Mouse (Mus musculus): ENCODE measurements around the gene Ifnar2.

Ifnar2 gene

GRCm38 (mm10) chr16:91372577-91373472 is at the start of gene Ifnar2:
Gene Ifnar2, plus strand, starts transcription at chr16:91372783.
- peak; percentile 74 for DNase-seq

DNA sequence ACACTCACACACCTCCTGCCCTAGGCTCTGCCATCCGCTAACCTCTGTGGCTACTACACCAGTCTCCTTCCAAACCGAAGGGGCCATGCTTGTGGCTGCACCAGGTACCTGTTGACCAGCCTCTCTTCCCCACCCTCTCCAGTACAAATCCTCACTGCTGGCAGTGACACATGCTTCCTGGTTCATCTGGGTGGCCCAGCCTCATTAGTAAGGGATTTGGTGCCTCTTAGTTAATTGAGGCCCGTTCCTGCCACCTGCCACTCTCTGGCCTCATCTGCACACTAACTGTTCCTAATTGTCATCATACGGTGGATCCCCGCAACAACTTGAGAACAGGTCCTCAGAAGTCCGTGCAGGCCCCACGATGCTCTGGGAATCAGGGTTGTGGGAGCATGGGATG is 45.0 kb upstream of the Ifnar2 start:
- DNase-seq = no peak

DNA sequence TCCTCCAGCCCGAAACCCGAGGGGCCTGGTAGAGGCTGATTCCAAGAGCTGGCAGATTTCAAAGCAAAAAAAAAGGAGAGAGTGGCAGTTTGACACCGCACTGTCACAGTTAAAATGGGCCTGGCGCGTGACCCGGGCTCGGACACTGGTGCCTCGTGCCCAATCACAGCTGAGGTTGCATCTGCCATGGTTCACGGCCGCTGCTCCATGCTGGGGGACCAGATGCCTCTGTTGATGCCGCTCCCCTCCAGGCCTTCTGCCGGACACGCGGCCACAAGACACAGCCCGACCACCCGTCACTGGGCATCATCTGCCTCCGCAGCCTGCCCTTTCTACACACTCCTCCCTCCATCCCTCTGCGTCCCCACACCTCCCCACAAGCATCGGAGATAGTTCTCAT is 43.7 kb upstream of the Ifnar2 start:
- DNase-seq = no peak

GRCm38 (mm10) chr16:91330496-91330895 is 42.1 kb upstream of the Ifnar2 start:
- no peak for DNase-seq

DNA sequence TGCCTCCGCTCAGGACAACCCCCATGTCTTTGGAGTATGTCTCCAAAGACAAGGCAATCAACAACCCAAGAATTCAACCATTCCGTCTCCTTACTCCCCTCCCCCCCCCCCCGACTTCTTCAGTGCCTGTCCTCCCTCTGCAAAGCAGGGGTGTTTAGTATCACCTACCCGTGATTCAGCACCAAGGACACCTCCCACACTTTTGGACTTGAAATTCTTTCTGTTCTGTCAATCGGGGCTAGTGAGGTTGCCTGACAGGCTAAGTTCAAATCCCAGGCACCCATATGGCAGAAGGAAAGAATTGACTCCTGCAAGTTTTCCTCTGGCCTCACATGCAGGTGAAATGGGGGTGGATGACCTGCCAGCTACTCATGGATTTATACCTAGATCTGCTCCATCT is 41.4 kb upstream of the Ifnar2 start:
- no peak for DNase-seq

DNA sequence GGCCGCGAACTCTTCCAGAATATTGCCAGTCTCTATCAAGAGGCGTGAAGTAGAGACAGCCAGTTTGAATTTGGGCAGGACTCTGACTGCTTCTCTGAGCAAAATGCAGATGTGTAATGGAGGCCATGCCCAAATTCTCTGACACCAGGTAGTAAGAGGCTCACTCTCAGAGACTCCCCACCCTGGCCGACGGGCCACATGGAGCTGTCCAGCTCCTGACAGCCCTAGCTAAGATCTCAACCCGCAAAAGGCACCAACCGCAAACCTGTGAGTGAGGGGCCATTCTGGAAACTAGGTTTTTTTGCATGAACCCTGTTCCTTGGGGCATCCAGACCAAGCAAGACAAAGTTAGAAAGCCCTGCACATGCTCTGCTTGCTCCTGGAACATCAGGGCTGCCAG is 39.7 kb upstream of the Ifnar2 start:
- DNase-seq = no peak

DNA sequence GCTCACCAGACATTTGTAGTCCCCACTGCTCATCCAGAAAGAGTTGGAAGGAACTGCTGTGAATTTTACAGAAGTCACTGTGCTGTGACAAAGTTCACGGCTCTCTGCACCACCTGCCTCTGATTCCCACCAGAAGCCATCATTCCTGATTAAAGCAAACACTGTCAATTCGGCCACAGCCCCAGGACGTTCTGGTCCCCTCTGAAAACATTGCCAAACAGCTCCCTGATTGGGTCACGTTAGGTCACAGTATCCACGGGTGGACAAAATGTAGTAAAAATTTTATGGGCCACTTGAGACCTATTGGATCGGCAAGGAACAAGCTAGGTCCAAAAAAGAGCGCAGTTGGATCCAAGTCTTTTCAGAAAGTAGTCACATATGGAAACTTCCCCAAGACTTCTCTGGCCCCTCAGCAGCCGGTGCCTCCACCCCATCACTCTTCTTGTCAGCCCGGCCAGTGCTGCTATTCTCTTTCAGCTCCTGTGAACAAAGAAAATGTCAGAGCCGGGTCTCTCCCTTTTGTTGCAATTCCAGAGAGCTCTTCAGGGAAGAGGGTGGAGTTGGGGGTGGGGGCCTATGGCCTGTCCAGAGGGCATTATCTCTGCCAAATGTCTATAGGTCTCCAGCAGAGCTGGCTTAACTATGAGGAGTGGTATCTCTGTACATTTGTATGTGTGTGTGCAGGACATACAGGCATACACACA is 38.2 kb upstream of the Ifnar2 start:
- no peak for DNase-seq

DNA sequence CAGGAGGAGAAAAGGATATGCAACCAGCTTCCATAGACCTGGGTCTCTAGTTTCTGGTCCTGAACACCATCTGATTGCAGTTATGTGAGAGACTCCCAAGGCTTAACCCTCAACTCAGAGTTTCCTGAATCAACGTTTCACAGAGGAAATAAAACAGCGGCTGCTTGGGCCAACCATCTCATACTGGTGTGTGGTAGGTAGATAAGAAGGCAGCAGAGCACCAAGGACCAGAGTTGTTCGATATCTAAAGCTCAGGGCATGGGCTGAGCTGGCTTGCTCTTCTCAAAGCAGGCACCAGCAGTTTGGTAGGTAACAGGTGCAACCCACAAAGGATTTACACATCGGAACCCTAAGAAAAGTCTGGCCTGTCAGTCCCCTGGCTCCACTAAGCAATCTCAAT is 35.8 kb upstream of the Ifnar2 start:
- DNase-seq = no peak

GRCm38 (mm10) chr16:91337480-91337879 is 35.1 kb upstream of the Ifnar2 start:
- no peak for DNase-seq

- DNase-seq = no peak
These were observed 26.1 kb upstream of the Ifnar2 start for GRCm38 (mm10) chr16:91346491-91346890.

GRCm38 (mm10) chr16:91347491-91348263 is 24.9 kb upstream of the Ifnar2 start:
- no peak for DNase-seq

GRCm38 (mm10) chr16:91348264-91348565 is 24.4 kb upstream of the Ifnar2 start:
- no peak for DNase-seq

GRCm38 (mm10) chr16:91348588-91349330 is 23.8 kb upstream of the Ifnar2 start:
- DNase-seq = peak; percentile 29

DNA sequence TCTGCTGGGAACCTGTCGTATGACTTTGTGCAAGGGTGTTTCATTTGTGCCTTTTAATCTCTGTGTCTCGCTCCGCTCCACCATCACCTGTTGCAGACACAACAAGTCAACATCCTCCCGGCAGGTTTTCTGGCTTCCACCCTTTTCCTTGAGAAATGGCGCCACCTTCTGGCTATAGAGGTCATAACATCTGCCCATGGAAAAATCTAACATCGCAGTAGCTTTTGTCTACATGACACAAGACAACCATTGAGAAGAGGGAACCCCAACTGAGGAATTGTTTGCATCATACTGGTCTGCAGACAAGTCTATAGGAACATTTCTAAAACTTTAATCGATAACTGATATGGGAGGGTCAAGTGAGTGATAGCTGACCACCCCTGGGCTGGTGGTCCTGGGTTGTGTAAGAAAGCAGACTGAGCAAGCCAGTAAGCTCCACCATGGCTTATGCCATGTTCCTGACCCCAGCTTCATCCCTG is 20.5 kb upstream of the Ifnar2 start:
- peak; percentile 78 for DNase-seq

GRCm38 (mm10) chr16:91352749-91353148 is 19.8 kb upstream of the Ifnar2 start:
- no peak for DNase-seq

GRCm38 (mm10) chr16:91353177-91353576 is 19.4 kb upstream of the Ifnar2 start:
- DNase-seq = no peak

DNA sequence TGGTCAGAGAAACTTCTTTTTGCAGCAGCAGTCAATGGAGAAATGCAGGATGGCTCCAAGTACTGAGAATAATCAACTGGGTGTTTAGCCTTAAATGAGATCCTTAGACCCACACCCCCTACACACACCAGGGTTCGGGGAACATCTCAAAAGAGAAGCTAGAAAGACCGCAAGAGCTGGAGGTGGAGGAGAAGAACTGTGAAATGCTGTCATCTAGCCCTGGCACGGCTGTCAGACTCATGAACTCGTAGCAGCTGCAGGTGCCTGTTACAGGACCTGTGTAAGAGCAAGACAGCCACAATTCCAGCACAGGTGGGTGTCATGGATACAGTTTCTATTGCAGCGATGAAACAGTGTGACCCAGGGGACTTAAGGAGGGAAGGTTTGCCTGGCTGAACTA is 18.9 kb upstream of the Ifnar2 start:
- no peak for DNase-seq

DNA sequence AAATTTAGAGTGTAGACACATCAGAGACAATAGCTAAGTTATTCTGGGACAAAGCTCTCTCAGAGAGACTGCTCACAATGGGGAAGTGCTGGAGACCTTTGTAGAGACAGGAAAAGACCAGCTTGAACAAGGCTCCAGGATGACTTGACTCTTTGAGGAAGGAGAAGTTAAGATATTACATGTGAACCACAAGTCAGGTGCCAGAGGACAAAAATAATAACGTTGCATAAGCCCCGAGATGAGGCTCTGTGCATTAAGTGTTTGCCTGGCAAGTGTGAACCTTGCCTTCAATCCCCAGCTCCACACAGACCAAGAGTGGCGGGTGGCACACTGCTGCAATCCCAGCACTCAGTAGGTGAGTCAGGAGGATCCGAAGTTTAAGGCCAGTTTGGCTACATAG is 18.0 kb upstream of the Ifnar2 start:
- no peak for DNase-seq

DNA sequence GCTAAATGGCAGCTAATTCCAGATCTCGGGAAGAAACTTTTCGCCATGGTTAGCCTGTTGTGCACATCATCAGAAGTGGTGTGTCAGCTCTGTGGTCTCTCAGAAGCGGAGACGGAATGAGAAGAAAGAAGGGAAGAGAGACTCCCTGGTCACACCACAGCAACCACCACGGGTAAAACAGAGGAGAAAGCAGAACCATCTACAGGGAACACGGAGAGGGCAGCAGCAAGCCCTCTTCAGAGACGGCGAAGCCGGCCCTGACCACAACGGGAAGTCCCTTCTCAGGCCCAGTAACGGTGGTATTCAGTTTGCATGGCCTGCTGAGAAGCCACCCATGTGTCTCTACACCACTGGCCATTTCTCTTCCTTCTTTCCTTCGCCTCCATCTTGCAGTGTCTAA is 17.4 kb upstream of the Ifnar2 start:
- DNase-seq = no peak

DNA sequence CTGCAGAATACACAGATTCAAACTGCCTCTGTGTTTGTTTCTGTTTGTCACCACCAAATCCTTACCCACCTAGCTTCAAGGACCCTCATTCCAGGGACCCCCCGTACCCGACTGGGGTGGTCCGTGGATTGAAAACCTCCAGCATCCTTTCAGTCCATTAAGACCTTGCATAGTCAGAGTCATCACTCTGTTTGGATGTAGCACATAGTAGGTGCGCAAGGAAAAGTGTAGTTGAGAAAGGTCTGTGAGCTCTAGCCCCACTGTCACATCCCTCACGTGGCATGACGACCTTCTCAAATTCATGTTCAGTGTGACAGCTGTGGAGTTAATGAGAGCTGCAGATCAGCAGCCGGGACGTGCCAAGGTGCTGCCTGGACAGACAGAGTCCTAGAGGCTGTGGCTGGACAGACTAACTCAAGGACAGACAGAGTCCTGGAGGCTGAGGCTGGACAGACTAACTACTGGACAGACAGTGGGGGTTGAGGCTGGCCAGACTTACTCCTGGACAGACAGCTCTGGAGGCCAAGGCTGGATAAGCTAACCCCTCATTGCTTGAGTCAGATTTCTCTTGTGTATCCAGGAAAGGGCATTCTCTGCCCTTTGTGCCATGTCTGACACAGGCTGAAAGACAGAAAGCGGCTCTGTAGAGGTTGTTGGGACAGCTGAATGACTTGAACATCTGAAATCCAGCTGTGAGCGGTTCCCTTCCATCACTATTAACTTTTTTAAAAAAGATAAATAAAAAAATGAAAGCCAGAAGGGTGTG is 15.6 kb upstream of the Ifnar2 start:
- no peak for DNase-seq

DNA sequence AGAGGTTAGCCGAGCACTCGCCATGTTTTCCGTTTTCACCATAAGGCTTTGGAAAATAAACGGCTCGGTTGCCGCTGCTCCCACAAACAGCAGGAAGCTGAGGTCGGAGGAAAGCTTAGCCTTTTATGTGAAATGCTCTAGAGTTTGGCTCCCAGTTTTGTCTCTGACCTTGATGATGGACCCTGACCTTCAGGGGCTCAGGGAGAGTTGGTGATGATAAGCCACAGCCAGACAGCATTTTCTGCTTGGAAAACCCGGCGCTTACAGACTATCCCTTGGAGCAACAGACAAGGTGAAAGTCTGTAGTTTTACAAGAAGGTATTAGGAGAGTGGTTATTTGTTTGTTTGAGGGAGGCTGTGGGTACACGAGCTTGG is 15.1 kb upstream of the Ifnar2 start:
- DNase-seq = no peak

DNA sequence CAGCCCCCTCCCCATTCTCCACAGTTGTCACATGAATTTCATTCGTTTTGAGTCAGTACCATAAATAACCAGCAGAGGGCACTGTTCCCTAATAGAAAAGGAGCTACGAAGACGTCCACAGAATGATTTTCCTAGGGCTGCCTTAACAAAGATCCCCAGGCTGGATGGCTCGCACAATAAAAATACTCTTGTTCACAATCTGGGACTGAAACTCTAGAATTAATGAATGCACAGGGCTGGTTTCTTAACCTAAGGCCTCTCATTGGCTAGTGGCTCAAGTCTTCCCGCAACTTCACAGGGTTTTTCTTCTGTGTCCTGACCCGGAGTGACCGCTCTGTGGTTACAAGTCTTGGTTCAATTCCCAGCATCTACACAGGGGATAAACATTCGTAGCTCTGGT is 14.0 kb upstream of the Ifnar2 start:
- DNase-seq = peak; percentile 43

All from right cerebral cortex, postnatal 4 days (tissue).